Mouse (Mus musculus): ENCODE results near the gene Zfp553. TPM values are rescaled to one million over a fixed set of nuclear protein-coding genes. Genes with fewer than 3 reads are reported as not detected.

Zfp553 gene
- polyA plus RNA-seq, 1 experiment from 2014 or later = 25.0 TPM

- Histone ChIP-seq H3K4me2 (replicated peaks) (no peak overlapping the region), H3K27me3 (ENCODE audit: control insufficient read depth, insufficient read depth, low read length) (no peaks in the 10 kb centered on the region), H3K9me3 (ENCODE audit: control insufficient read depth, low read length) (no peaks in the 10 kb centered on the region), H3K4me1 (replicated peaks; ENCODE audit: control insufficient read depth, insufficient read depth, low read length) (peaks cover 17% of the 10 kb centered on the region), H3K9ac (0 out of 2 replicates have a peak overlapping the region, but pooled peaks have one; percentile 74), H3K27ac (no peak overlapping the region), H3K4me3 (replicated peaks; ENCODE audit: low read length) (0 out of 2 replicates have a peak overlapping the region, but pooled peaks have one; percentile 67), H3K36me3 (replicated peaks; ENCODE audit: control insufficient read depth, insufficient read depth) (peaks cover 64% of the 10 kb centered on the region)
- no peak for ATAC-seq (ENCODE audit: low FRiP score)
- no peak for DNase-seq (ENCODE audit: low spot score)
- 94% methylated on average over 17 of the region's 17 CpGs for WGBS
Measured at GRCm38 (mm10) chr7:127194011-127194632, 38.7 kb upstream of the Zfp553 start.

- Histone ChIP-seq H3K4me1 (replicated peaks; ENCODE audit: control insufficient read depth, insufficient read depth, low read length) (peaks cover 17% of the 10 kb centered on the region), H3K27ac (no peak overlapping the region), H3K4me2 (replicated peaks) (peak overlapping the region; percentile 84), H3K4me3 (replicated peaks; ENCODE audit: low read length) (peak overlapping the region; percentile 67), H3K9ac (peak overlapping the region; percentile 74), H3K36me3 (replicated peaks; ENCODE audit: control insufficient read depth, insufficient read depth) (peaks cover 69% of the 10 kb centered on the region), H3K27me3 (ENCODE audit: control insufficient read depth, insufficient read depth, low read length) (no peaks in the 10 kb centered on the region), H3K9me3 (ENCODE audit: control insufficient read depth, low read length) (no peaks in the 10 kb centered on the region)
- DNase-seq (ENCODE audit: low spot score) (no peak), ATAC-seq (ENCODE audit: low FRiP score) (no peak)
- 83% methylated on average over 7 of the region's 7 CpGs for WGBS
Measured at GRCm38 (mm10) chr7:127194633-127195029, 38.2 kb upstream of the Zfp553 start.

- ATAC-seq (ENCODE audit: low FRiP score) (peak; percentile 97), DNase-seq (ENCODE audit: low spot score) (peak; percentile 99)
- peak within 1 kb of the TSS; percentile 74 for H3K9ac ChIP-seq
- H3K27ac ChIP-seq = peak within 1 kb of the TSS; percentile 83
- H3K4me2 ChIP-seq (replicated peaks) = peak within 1 kb of the TSS; percentile 84
- H3K4me1 ChIP-seq (replicated peaks; ENCODE audit: control insufficient read depth, insufficient read depth, low read length) = peaks cover 17% of the 10 kb centered on the region
- WGBS = under 1% methylated on average over 51 of the region's 51 CpGs
- peak within 1 kb of the TSS; percentile 67 for H3K4me3 ChIP-seq (replicated peaks; ENCODE audit: low read length)
- no peaks in the 10 kb centered on the region for H3K27me3 ChIP-seq (ENCODE audit: control insufficient read depth, insufficient read depth, low read length)
- peaks cover 80% of the 10 kb centered on the region for H3K36me3 ChIP-seq (replicated peaks; ENCODE audit: control insufficient read depth, insufficient read depth)
- no peaks in the 10 kb centered on the region for H3K9me3 ChIP-seq (ENCODE audit: control insufficient read depth, low read length)
Measured at GRCm38 (mm10) chr7:127195544-127196295, 37.1 kb upstream of the Zfp553 start, which contains the start of gene Cd2bp2. Cd2bp2 (minus strand) TSS chr7:127196050.

- Histone ChIP-seq H3K27ac (peak overlapping the region; percentile 81), H3K36me3 (replicated peaks; ENCODE audit: control insufficient read depth, insufficient read depth) (peaks cover 80% of the 10 kb centered on the region), H3K9me3 (ENCODE audit: control insufficient read depth, low read length) (no peaks in the 10 kb centered on the region), H3K4me3 (replicated peaks; ENCODE audit: low read length) (peak overlapping the region; percentile 67), H3K27me3 (ENCODE audit: control insufficient read depth, insufficient read depth, low read length) (no peaks in the 10 kb centered on the region), H3K9ac (peak overlapping the region; percentile 67), H3K4me2 (replicated peaks) (peak overlapping the region; percentile 71), H3K4me1 (replicated peaks; ENCODE audit: control insufficient read depth, insufficient read depth, low read length) (peaks cover 17% of the 10 kb centered on the region)
- 60% methylated on average over 11 of the region's 11 CpGs for WGBS
- DNase-seq (ENCODE audit: low spot score) (no peak), ATAC-seq (ENCODE audit: low FRiP score) (no peak)
Measured at GRCm38 (mm10) chr7:127196484-127196883, 36.4 kb upstream of the Zfp553 start.

GRCm38 (mm10) chr7:127206606-127207005, 26.3 kb upstream of the Zfp553 start:
- peaks cover 28% of the 10 kb centered on the region for H3K36me3 ChIP-seq (replicated peaks; ENCODE audit: control insufficient read depth, insufficient read depth)
- DNase-seq (ENCODE audit: low spot score) (no peak), ATAC-seq (ENCODE audit: low FRiP score) (no peak)
- no peaks in the 10 kb centered on the region for H3K27me3 ChIP-seq (ENCODE audit: control insufficient read depth, insufficient read depth, low read length)
- WGBS = 60% methylated on average over 2 of the region's 2 CpGs
- peak overlapping the region; percentile 100 for H3K4me2 ChIP-seq (replicated peaks)
- H3K9me3 ChIP-seq (ENCODE audit: control insufficient read depth, low read length) = no peaks in the 10 kb centered on the region
- peak overlapping the region; percentile 92 for H3K9ac ChIP-seq
- H3K4me1 ChIP-seq (replicated peaks; ENCODE audit: control insufficient read depth, insufficient read depth, low read length) = peaks cover 26% of the 10 kb centered on the region
- peak overlapping the region; percentile 97 for H3K4me3 ChIP-seq (replicated peaks; ENCODE audit: low read length)
- H3K27ac ChIP-seq = no peak overlapping the region

- no peak for DNase-seq (ENCODE audit: low spot score)
- WGBS = 1% methylated on average over 51 of the region's 53 CpGs
- no peak for ATAC-seq (ENCODE audit: low FRiP score)
Measured at GRCm38 (mm10) chr7:127207374-127208294, 25.2 kb upstream of the Zfp553 start.

GRCm38 (mm10) chr7:127208295-127208552, 24.6 kb upstream of the Zfp553 start, which contains the start of gene Tbc1d10b:
Tbc1d10b (minus strand) TSS chr7:127208468.
- peaks cover 26% of the 10 kb centered on the region for H3K4me1 ChIP-seq (replicated peaks; ENCODE audit: control insufficient read depth, insufficient read depth, low read length)
- ATAC-seq (ENCODE audit: low FRiP score) (peak; percentile 4; the same call in 1 of the 2 replicates), DNase-seq (ENCODE audit: low spot score) (no peak)
- H3K27ac ChIP-seq = peak within 1 kb of the TSS; percentile 84
- H3K27me3 ChIP-seq (ENCODE audit: control insufficient read depth, insufficient read depth, low read length) = no peaks in the 10 kb centered on the region
- no peaks in the 10 kb centered on the region for H3K9me3 ChIP-seq (ENCODE audit: control insufficient read depth, low read length)
- H3K36me3 ChIP-seq (replicated peaks; ENCODE audit: control insufficient read depth, insufficient read depth) = peaks cover 12% of the 10 kb centered on the region
- H3K9ac ChIP-seq = peak within 1 kb of the TSS; percentile 92
- peak within 1 kb of the TSS; percentile 97 for H3K4me3 ChIP-seq (replicated peaks; ENCODE audit: low read length)
- 0% methylated on average over 37 of the region's 44 CpGs for WGBS
- H3K4me2 ChIP-seq (replicated peaks) = peak within 1 kb of the TSS; percentile 100

More at GRCm38 (mm10) chr7:127207374-127208294, 25.2 kb upstream of the Zfp553 start:
- peak overlapping the region; percentile 100 for H3K4me2 ChIP-seq (replicated peaks)
- H3K27ac ChIP-seq = peak overlapping the region; percentile 84
- no peaks in the 10 kb centered on the region for H3K27me3 ChIP-seq (ENCODE audit: control insufficient read depth, insufficient read depth, low read length)
- H3K4me1 ChIP-seq (replicated peaks; ENCODE audit: control insufficient read depth, insufficient read depth, low read length) = peaks cover 26% of the 10 kb centered on the region
- H3K4me3 ChIP-seq (replicated peaks; ENCODE audit: low read length) = peak overlapping the region; percentile 97
- H3K36me3 ChIP-seq (replicated peaks; ENCODE audit: control insufficient read depth, insufficient read depth) = peaks cover 18% of the 10 kb centered on the region
- peak overlapping the region; percentile 92 for H3K9ac ChIP-seq
- no peaks in the 10 kb centered on the region for H3K9me3 ChIP-seq (ENCODE audit: control insufficient read depth, low read length)

GRCm38 (mm10) chr7:127208553-127209438, 24.1 kb upstream of the Zfp553 start, which contains the start of gene Mylpf:
Mylpf (plus strand) TSS chr7:127208890.
- DNase-seq (ENCODE audit: low spot score) (peak; percentile 94), ATAC-seq (ENCODE audit: low FRiP score) (peak; percentile 96)
- peak within 1 kb of the TSS; percentile 97 for H3K4me3 ChIP-seq (replicated peaks; ENCODE audit: low read length)
- peaks cover 1% of the 10 kb centered on the region; the same call in 1 of the 2 replicates for H3K27me3 ChIP-seq (ENCODE audit: control insufficient read depth, insufficient read depth, low read length)
- peak within 1 kb of the TSS; percentile 84 for H3K27ac ChIP-seq
- H3K9ac ChIP-seq = peak within 1 kb of the TSS; percentile 92
- H3K36me3 ChIP-seq (replicated peaks; ENCODE audit: control insufficient read depth, insufficient read depth) = peaks cover 7% of the 10 kb centered on the region; the same call in 1 of the 2 replicates
- H3K9me3 ChIP-seq (ENCODE audit: control insufficient read depth, low read length) = no peaks in the 10 kb centered on the region
- peak within 1 kb of the TSS; percentile 100 for H3K4me2 ChIP-seq (replicated peaks)
- under 1% methylated on average over 38 of the region's 44 CpGs for WGBS
- peaks cover 26% of the 10 kb centered on the region for H3K4me1 ChIP-seq (replicated peaks; ENCODE audit: control insufficient read depth, insufficient read depth, low read length)
